Mouse (Mus musculus): ENCODE measurements around the gene Kcnk10.

DNA sequence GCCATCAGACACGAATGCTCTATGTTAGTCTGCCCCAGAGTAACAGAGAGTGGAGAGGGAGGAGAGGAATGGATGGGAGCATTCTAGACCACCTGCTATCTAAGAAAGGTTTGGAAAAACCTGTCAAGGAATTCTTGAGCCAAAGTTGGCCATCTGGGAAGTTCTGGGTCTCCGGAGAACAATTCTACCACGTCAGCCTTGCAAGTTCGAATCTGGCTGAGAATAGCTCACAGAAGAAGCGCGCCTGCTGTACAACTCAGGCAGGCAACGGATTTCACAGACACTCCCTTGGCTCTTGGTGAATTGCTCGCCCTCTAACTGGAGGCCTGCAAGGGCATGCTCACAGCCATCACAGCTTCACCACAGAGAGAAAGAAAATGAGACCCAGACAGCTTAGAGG lies 52.7 kb downstream of the Kcnk10 start:
- no peak for TF ChIP-seq CTCF (conservative IDR thresholded peaks at IDR 0.05; ENCODE audit: low read length)
- TF ChIP-seq POU5F1 (IDR thresholded peaks at IDR 0.05; ENCODE audit: borderline replicate concordance, low read length), result no peak
- no peak for TF ChIP-seq NANOG (IDR thresholded peaks at IDR 0.05; ENCODE audit: borderline replicate concordance, low read length)
